Mouse (Mus musculus): ENCODE data around the gene Gm49355. TPM values are rescaled to one million over a fixed set of nuclear protein-coding genes. Genes with fewer than 3 reads are reported as not detected.

Gm49355 gene
- polyA plus RNA-seq, 1 experiment from 2014 or later, result 0.23 TPM

Other genes with a start within 250 kb of the Gm49355 start
- 30.0 and 35.2 TPM in 2 replicates for gene 3830406C13Rik, start 197 bp downstream of the Gm49355 start, polyA plus RNA-seq (2014; fragmentation: Nextera tagmentation; extraction: Ambion mirVana)
- gene Fezf2, start 64.2 kb downstream of the Gm49355 start, polyA plus RNA-seq (2014; fragmentation: Nextera tagmentation; extraction: Ambion mirVana), result 47.5 and 51.5 TPM in 2 replicates

All from forebrain, embryonic 11.5 days (tissue).